Mouse (Mus musculus): ENCODE results near the gene Exosc5. TPM values are rescaled to one million over a fixed set of nuclear protein-coding genes. Genes with fewer than 3 reads are reported as not detected.

Exosc5 gene
- total RNA-seq (2021): 10 to 100 TPM; 16.6 to 20.5 TPM
- polyA plus RNA-seq (2012; rRNA removed): 21.0 and 23.5 TPM in 2 replicates
- long read RNA-seq, transcript Exosc5-201 (6 exons, 1,020 nt): major isoform, 12 of 14 reads
- long read RNA-seq, partial matches to known transcripts: 0 of 14 reads
- long read RNA-seq, other reads (novel, unspliced or antisense): 2 of 14 reads

GRCm38 (mm10) chr7:25658657-25659472 lies at the start of gene Exosc5, which contains the start of gene Bckdha:
Gene Exosc5 (plus strand): TSS chr7:25659164.
Gene Bckdha (minus strand): TSS chr7:25658981.
- peak within 1 kb of the TSS; percentile 72 for H3K9ac ChIP-seq (ENCODE audit: low read depth, low read length)
- intact Hi-C loops (cut with DNase I): loop anchor here (2.0 kb wide), 2 partner anchors 32 to 60 kb away; partner anchors contain the start of genes B3gnt8 and Ccdc97
- H3K4me1 ChIP-seq (ENCODE audit: control insufficient read depth, insufficient read depth, low read length): peaks cover 3% of the 10 kb centered on the region
- H3K4me3 ChIP-seq: peak within 1 kb of the TSS; percentile 80
- peak within 1 kb of the TSS; percentile 99 for H3K27ac ChIP-seq
- peak; percentile 98 to 99 for DNase-seq
- TF ChIP-seq CTCF (IDR thresholded peaks at IDR 0.05) (no peak), EP300 (IDR thresholded peaks at IDR 0.05; ENCODE audit: insufficient read depth, low read depth, low read length) (peak; percentile 89), POLR2A (IDR thresholded peaks at IDR 0.05; ENCODE audit: insufficient read depth, low read depth, low read length) (peak; percentile 93)
- WGBS: under 1% methylated on average over 50 of the region's 50 CpGs
- H3K27me3 ChIP-seq (ENCODE audit: control insufficient read depth, insufficient read depth, low read length): no peaks in the 10 kb centered on the region
- H3K79me2 ChIP-seq (replicated peaks; ENCODE audit: control insufficient read depth, insufficient read depth, low read length): no peaks in the 10 kb centered on the region; the same call in 1 of the 2 replicates
- H3K36me3 ChIP-seq (ENCODE audit: control insufficient read depth, insufficient read depth, low read length): peaks cover 2% of the 10 kb centered on the region; the same call in 1 of the 2 replicates

- intact Hi-C loops (cut with DNase I): no loop called here
- Histone ChIP-seq H3K4me3 (no peak overlapping the region), H3K36me3 (ENCODE audit: control insufficient read depth, insufficient read depth, low read length) (no peaks in the 10 kb centered on the region), H3K9ac (ENCODE audit: low read depth, low read length) (no peak overlapping the region), H3K4me1 (ENCODE audit: control insufficient read depth, insufficient read depth, low read length) (no peaks in the 10 kb centered on the region), H3K27ac (no peak overlapping the region), H3K27me3 (ENCODE audit: control insufficient read depth, insufficient read depth, low read length) (no peaks in the 10 kb centered on the region), H3K79me2 (replicated peaks; ENCODE audit: control insufficient read depth, insufficient read depth, low read length) (no peaks in the 10 kb centered on the region)
- TF ChIP-seq CTCF (IDR thresholded peaks at IDR 0.05) (no peak), EP300 (IDR thresholded peaks at IDR 0.05; ENCODE audit: insufficient read depth, low read depth, low read length) (no peak), POLR2A (IDR thresholded peaks at IDR 0.05; ENCODE audit: insufficient read depth, low read depth, low read length) (no peak)
- DNase-seq: no peak
- WGBS: 28% methylated on average over 6 of the region's 6 CpGs
Measured at GRCm38 (mm10) chr7:25610056-25610455, 48.9 kb upstream of the Exosc5 start.

- Histone ChIP-seq H3K9ac (ENCODE audit: low read depth, low read length) (no peak overlapping the region), H3K79me2 (replicated peaks; ENCODE audit: control insufficient read depth, insufficient read depth, low read length) (no peaks in the 10 kb centered on the region), H3K4me3 (no peak overlapping the region), H3K36me3 (ENCODE audit: control insufficient read depth, insufficient read depth, low read length) (no peaks in the 10 kb centered on the region), H3K27me3 (ENCODE audit: control insufficient read depth, insufficient read depth, low read length) (no peaks in the 10 kb centered on the region), H3K27ac (no peak overlapping the region), H3K4me1 (ENCODE audit: control insufficient read depth, insufficient read depth, low read length) (no peaks in the 10 kb centered on the region)
- no peak for DNase-seq
- TF ChIP-seq CTCF (IDR thresholded peaks at IDR 0.05): no peak
- intact Hi-C loops (cut with DNase I): no loop called here
- WGBS: 40% methylated on average over 7 of the region's 7 CpGs
Measured at GRCm38 (mm10) chr7:25611501-25611900, 47.5 kb upstream of the Exosc5 start.

GRCm38 (mm10) chr7:25614086-25614485 lies 44.9 kb upstream of the Exosc5 start:
- no peak overlapping the region for H3K9ac ChIP-seq (ENCODE audit: low read depth, low read length)
- 90% methylated on average over 5 of the region's 5 CpGs for whole genome bisulfite sequencing
- H3K27ac ChIP-seq: no peak overlapping the region
- H3K4me3 ChIP-seq: no peak overlapping the region
- no peaks in the 10 kb centered on the region for H3K79me2 ChIP-seq (replicated peaks; ENCODE audit: control insufficient read depth, insufficient read depth, low read length)
- intact Hi-C loops (cut with DNase I): no loop called here
- TF ChIP-seq CTCF (IDR thresholded peaks at IDR 0.05) (no peak), EP300 (IDR thresholded peaks at IDR 0.05; ENCODE audit: insufficient read depth, low read depth, low read length) (no peak), POLR2A (IDR thresholded peaks at IDR 0.05; ENCODE audit: insufficient read depth, low read depth, low read length) (no peak)
- no peaks in the 10 kb centered on the region for H3K27me3 ChIP-seq (ENCODE audit: control insufficient read depth, insufficient read depth, low read length)
- no peaks in the 10 kb centered on the region for H3K36me3 ChIP-seq (ENCODE audit: control insufficient read depth, insufficient read depth, low read length)
- no peak for DNase-seq
- peaks cover 1% of the 10 kb centered on the region; the same call in 1 of the 2 replicates for H3K4me1 ChIP-seq (ENCODE audit: control insufficient read depth, insufficient read depth, low read length)

- no peak for DNase-seq
- intact Hi-C loops (cut with DNase I): loop anchor here (5.0 kb wide), 1 partner anchor 393 kb away; the partner anchor contains the start of genes Dedd2 and Zfp526
- Histone ChIP-seq H3K4me1 (ENCODE audit: control insufficient read depth, insufficient read depth, low read length) (peaks cover 1% of the 10 kb centered on the region; the same call in 1 of the 2 replicates), H3K9ac (ENCODE audit: low read depth, low read length) (no peak overlapping the region), H3K79me2 (replicated peaks; ENCODE audit: control insufficient read depth, insufficient read depth, low read length) (no peaks in the 10 kb centered on the region), H3K27me3 (ENCODE audit: control insufficient read depth, insufficient read depth, low read length) (no peaks in the 10 kb centered on the region), H3K4me3 (no peak overlapping the region), H3K27ac (no peak overlapping the region), H3K36me3 (ENCODE audit: control insufficient read depth, insufficient read depth, low read length) (no peaks in the 10 kb centered on the region)
- WGBS: 66% methylated on average over 21 of the region's 21 CpGs
- TF ChIP-seq EP300 (IDR thresholded peaks at IDR 0.05; ENCODE audit: insufficient read depth, low read depth, low read length) (no peak), POLR2A (IDR thresholded peaks at IDR 0.05; ENCODE audit: insufficient read depth, low read depth, low read length) (no peak), CTCF (IDR thresholded peaks at IDR 0.05) (no peak)
Measured at GRCm38 (mm10) chr7:25614831-25615705, 43.9 kb upstream of the Exosc5 start.

All from heart, adult 2 months (tissue).